Mouse (Mus musculus) E14TG2a.4 (cell line): ENCODE results near the gene Mrps18c.

ENCODE experiments used
- CTCF ChIP-seq: conservative IDR thresholded peaks from 2 replicates; pipeline ENCODE4 v1.5.1; 2014; ENCODE audit warnings: low read length
- NANOG ChIP-seq: IDR thresholded peaks from 2 replicates; pipeline ENCODE4 v1.6.1; 2014; ENCODE audit warnings: borderline replicate concordance, low read length, mixed read lengths

- TF ChIP-seq CTCF (no peak), NANOG (no peak)
Measured at GRCm38 (mm10) chr5:100837907-100838306, 39.5 kb downstream of the Mrps18c start.
